Mouse (Mus musculus) heart, embryonic 12.5 days (tissue): ENCODE results near the gene Ten1. TPM values are rescaled to one million over a fixed set of nuclear protein-coding genes. Genes with fewer than 3 reads are reported as not detected.

Experiments
- ATAC-seq: fragments of 200-750 bp; cut with Nextera tagmentation; 2 replicates; pipeline ENCODE4 v1.8.0; 2017; ENCODE audit warnings: moderate TSS enrichment, moderate library complexity; ENCODE audit not compliant: insufficient number of reproducible peaks, low FRiP score
- H3K27ac ChIP-seq: fragments of 300-500 bp; sonication (generic); 2 replicates; pipeline ENCODE4 v1.5.1; 2016; ENCODE audit warnings: mild to moderate bottlenecking, moderate library complexity; ENCODE audit not compliant: poor library complexity, severe bottlenecking
- H3K27me3 ChIP-seq: fragments of 300-500 bp; sonication (generic); replicated peaks from 2 replicates; pipeline ENCODE4 v1.6.1; 2016; ENCODE audit warnings: mild to moderate bottlenecking, moderate library complexity
- H3K36me3 ChIP-seq: fragments of 300-500 bp; sonication (generic); 2 replicates; pipeline ENCODE4 v1.6.1; 2016; ENCODE audit warnings: mild to moderate bottlenecking, moderate library complexity
- H3K4me1 ChIP-seq: fragments of 300-500 bp; sonication (generic); replicated peaks from 2 replicates; pipeline ENCODE4 v1.6.1; 2016; ENCODE audit warnings: mild to moderate bottlenecking
- H3K4me2 ChIP-seq: fragments of 300-500 bp; sonication (generic); 2 replicates; pipeline ENCODE4 v1.6.1; 2016; ENCODE audit warnings: mild to moderate bottlenecking, moderate library complexity
- H3K4me3 ChIP-seq: fragments of 300-500 bp; sonication (generic); 2 replicates; pipeline ENCODE4 v1.5.1; 2016; ENCODE audit warnings: mild to moderate bottlenecking
- H3K9ac ChIP-seq: fragments of 300-500 bp; sonication (generic); 2 replicates; pipeline ENCODE4 v1.6.1; 2016; ENCODE audit warnings: mild to moderate bottlenecking, moderate library complexity
- H3K9me3 ChIP-seq: fragments of 300-500 bp; sonication (generic); replicated peaks from 2 replicates; pipeline ENCODE4 v1.6.1; 2016; ENCODE audit warnings: mild to moderate bottlenecking, moderate library complexity
- WGBS: fragments of 180-500 bp; shearing (Covaris S2); methylation state at CpG from one replicate; pipeline ENCODE4 v1.1.7; 2016; 5-methylcytosine and 5-hydroxymethylcytosine counted together
- polyA plus RNA-seq: library from polyadenylated mRNA; unstranded; fragments of >200 nt; fragmentation: Nextera tagmentation; extraction: Ambion mirVana; gene quantifications from 2 replicates; pipeline ENCODE4 v1.2.1, GENCODE M21; 2016

Ten1 gene
- polyA plus RNA-seq, 1 experiment from 2014 or later: 75.5 TPM

DNA sequence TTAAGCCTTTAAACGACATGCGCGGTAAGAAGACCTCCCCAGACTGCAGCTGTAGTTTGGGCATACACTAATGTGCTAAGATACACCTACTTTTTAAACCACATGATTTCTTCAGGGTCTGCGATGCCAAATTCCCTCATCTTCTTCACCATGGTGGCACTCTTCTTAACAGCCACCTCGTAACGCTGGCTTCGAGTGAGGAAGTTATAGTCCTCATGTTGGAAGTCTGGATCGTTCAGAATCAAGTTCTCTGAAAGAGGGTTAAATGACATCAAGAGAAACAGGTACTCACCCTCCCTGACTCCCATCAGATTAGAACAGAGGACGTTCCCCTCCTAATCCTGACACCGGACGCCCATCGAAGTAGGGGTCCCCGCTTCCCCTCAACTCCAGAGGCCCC, 523 bp upstream of the Ten1 start:
- peaks cover 12% of the 10 kb centered on the region for H3K4me1 ChIP-seq
- H3K9me3 ChIP-seq: no peaks in the 10 kb centered on the region
- no peaks in the 10 kb centered on the region for H3K27me3 ChIP-seq
- H3K36me3 ChIP-seq: peaks cover 13% of the 10 kb centered on the region
- H3K4me3 ChIP-seq: peak overlapping the region; percentile 86
- H3K27ac ChIP-seq: peak overlapping the region; percentile 95
- H3K4me2 ChIP-seq: peak overlapping the region; percentile 94
- ATAC-seq: no peak
- peak overlapping the region; percentile 93 for H3K9ac ChIP-seq
- WGBS: 21% methylated on average over 13 of the region's 13 CpGs

DNA sequence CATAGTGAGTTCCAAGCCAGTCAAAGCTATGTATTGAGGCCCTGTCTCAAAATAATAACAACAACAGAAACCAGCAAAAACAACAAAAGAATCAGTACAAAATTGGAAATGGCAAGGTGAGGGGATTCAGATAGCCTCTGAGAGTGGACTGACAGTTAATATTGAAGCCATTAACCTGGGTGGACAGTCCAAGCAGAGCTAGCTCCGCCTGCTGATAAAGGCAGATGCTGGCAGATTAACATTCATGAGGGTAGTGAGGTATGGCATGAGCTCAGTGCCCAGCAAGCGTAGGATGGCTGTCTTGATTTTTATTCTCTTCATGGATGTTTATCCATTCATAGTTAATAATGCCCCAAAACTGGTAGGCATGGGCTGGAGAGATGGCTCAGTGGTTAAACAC, 2.5 kb downstream of the Ten1 start:
- Histone ChIP-seq H3K27me3 (no peaks in the 10 kb centered on the region), H3K36me3 (peaks cover 30% of the 10 kb centered on the region), H3K9ac (no peak overlapping the region), H3K4me2 (no peak overlapping the region), H3K27ac (no peak overlapping the region), H3K4me3 (no peak overlapping the region), H3K4me1 (peaks cover 3% of the 10 kb centered on the region), H3K9me3 (no peaks in the 10 kb centered on the region)
- 84% methylated on average over 2 of the region's 2 CpGs for WGBS
- no peak for ATAC-seq

DNA sequence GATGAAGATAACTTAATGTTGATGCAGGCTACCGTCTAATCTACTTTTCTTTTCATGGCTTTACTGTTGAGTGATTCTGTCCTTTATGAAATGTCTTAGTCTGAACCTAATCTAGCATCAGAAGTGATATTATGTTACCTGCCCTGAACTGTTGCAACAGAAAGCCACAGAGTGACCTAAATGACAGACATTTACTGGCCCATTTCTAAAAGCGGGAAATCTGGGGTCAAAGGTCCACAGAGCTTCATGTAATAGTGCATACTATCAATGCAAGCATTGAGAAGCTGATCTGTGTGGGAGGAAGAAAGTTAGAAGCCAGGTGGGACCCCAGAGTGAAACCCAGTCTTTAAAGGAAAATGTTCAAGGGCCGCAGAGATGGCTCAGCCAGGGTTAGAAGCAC, 4.5 kb downstream of the Ten1 start:
- Histone ChIP-seq H3K27me3 (no peaks in the 10 kb centered on the region), H3K36me3 (peaks cover 32% of the 10 kb centered on the region), H3K9me3 (no peaks in the 10 kb centered on the region), H3K9ac (no peak overlapping the region), H3K4me3 (no peak overlapping the region), H3K4me1 (peaks cover 3% of the 10 kb centered on the region; the same call in 1 of the 2 replicates), H3K4me2 (no peak overlapping the region), H3K27ac (no peak overlapping the region)
- 90% methylated on average over 3 of the region's 3 CpGs for WGBS
- ATAC-seq: no peak

DNA sequence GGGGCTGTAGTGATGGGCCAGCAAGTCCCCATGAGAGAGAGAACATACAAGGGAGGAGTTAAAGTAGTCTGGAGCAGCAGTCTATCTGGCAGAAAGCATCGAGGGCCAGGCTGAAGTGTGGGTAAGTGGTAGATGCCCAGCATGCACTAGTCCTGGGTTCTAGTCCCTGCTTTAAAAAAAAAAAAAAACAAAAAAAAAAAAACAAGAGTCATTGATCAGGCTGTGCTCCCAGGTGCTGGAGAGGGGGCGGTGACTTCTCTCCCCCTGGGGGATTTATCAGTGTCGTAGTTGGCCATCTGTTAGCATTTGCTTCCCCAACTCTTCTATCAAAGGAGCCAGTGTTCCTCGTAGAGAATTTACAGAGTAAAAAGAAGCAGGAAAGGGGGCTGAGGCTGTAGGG, 8.0 kb downstream of the Ten1 start:
- H3K9ac ChIP-seq: no peak overlapping the region
- 57% methylated on average over 4 of the region's 4 CpGs for whole genome bisulfite sequencing

DNA sequence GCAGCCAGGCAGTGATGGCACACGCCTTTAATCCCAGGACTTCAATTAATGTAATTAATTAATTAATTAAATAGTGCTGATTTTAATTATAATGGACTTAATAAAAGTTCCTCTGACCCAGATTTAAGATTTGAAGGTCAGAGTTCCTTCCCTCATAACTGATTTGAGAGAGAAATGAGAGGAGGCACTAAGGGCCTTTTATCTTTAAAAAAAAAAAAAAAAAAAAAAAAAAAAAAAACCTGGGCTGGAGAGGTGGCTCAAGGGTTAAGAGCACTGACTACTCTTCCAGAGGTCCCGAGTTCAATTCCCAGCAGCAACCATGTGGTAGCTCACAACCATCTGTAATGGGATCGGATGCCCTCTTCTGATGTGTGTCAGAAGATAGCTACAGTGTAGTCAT, 10.0 kb downstream of the Ten1 start:
- Histone ChIP-seq H3K4me1 (no peaks in the 10 kb centered on the region), H3K9me3 (no peaks in the 10 kb centered on the region), H3K4me3 (no peak overlapping the region), H3K27me3 (no peaks in the 10 kb centered on the region), H3K4me2 (no peak overlapping the region), H3K36me3 (peaks cover 38% of the 10 kb centered on the region), H3K9ac (no peak overlapping the region), H3K27ac (no peak overlapping the region)
- 85% methylated on average over 3 of the region's 3 CpGs for WGBS
- no peak for ATAC-seq

More for the DNA sequence above, 8.0 kb downstream of the Ten1 start:
- no peak overlapping the region for H3K4me2 ChIP-seq
- H3K27me3 ChIP-seq: no peaks in the 10 kb centered on the region
- H3K27ac ChIP-seq: no peak overlapping the region
- H3K4me1 ChIP-seq: no peaks in the 10 kb centered on the region
- no peaks in the 10 kb centered on the region for H3K9me3 ChIP-seq
- no peak for ATAC-seq
- H3K36me3 ChIP-seq: peaks cover 36% of the 10 kb centered on the region
- H3K4me3 ChIP-seq: no peak overlapping the region

DNA sequence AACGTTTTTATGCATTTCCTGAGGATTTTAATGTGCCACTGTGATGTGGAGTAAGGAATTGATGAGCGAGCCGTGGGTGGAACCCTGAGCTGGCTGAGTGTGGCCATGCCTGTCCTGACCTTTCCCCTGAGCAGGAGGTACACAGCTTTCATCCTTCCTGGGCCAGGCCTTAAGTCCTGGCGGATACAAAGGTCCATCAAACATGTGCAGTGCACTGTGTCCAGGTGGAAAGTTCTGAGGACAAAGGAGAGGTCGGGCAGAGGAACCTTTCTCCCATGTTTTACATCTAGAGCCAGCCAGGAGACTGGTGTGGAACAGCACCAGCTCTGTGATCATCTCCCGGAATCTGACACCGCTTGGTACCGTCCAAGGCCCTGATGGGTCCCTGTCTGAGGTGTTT, 10.6 kb downstream of the Ten1 start:
- no peak overlapping the region for H3K4me2 ChIP-seq
- H3K9me3 ChIP-seq: no peaks in the 10 kb centered on the region
- H3K4me3 ChIP-seq: no peak overlapping the region
- no peaks in the 10 kb centered on the region for H3K4me1 ChIP-seq
- 80% methylated on average over 8 of the region's 8 CpGs for WGBS
- no peak overlapping the region for H3K27ac ChIP-seq
- no peak overlapping the region for H3K9ac ChIP-seq
- H3K36me3 ChIP-seq: peaks cover 38% of the 10 kb centered on the region
- H3K27me3 ChIP-seq: no peaks in the 10 kb centered on the region
- ATAC-seq: no peak

DNA sequence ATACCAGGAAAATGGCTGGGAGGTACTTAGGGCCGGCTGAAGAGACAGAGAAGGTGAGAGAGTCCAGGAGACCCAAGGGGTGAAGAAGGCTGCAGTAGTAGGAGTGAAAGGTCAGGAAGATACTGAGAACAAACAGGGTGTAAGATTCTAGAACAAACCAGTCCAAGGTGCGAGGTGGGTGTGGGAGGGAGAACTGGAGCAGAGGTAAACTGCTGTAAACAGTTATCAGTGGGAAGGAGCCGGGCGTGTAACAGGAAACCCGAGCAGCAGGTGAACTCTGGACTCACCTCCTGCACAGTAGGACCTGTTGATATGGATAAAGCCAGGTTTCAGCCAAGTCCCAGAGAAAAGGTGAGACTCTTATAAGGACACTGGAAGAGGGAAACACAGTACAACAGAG, 12.0 kb downstream of the Ten1 start:
- Histone ChIP-seq H3K4me3 (no peak overlapping the region), H3K4me2 (no peak overlapping the region), H3K36me3 (peaks cover 28% of the 10 kb centered on the region), H3K27ac (no peak overlapping the region), H3K4me1 (no peaks in the 10 kb centered on the region), H3K27me3 (no peaks in the 10 kb centered on the region), H3K9me3 (no peaks in the 10 kb centered on the region), H3K9ac (no peak overlapping the region)
- WGBS: 70% methylated on average over 5 of the region's 5 CpGs
- no peak for ATAC-seq

DNA sequence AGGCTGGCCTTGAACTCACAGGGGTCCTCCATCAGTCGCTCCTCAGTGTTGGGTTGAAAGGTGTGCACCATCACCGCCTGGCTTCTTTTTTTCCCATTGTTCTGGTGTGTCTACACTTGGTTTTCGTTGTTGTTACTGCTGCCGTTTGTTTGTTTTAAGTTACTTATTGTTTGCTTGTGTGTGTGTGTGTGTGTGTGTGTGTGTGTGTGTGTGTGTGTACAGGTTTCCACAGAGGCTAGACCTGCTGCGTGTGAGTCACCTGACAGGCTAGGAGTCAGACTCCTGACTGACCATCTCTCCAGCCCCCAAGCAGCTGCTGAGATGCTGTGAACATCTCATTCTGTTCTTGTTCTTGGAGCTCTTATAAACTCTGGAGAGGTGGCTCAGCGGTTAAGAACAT, 14.2 kb downstream of the Ten1 start:
- no peak for ATAC-seq
- H3K27me3 ChIP-seq: no peaks in the 10 kb centered on the region
- H3K36me3 ChIP-seq: peaks cover 9% of the 10 kb centered on the region
- WGBS: 88% methylated on average over 6 of the region's 6 CpGs
- H3K9ac ChIP-seq: no peak overlapping the region
- no peaks in the 10 kb centered on the region for H3K4me1 ChIP-seq
- H3K27ac ChIP-seq: no peak overlapping the region
- H3K4me2 ChIP-seq: no peak overlapping the region
- no peak overlapping the region for H3K4me3 ChIP-seq
- no peaks in the 10 kb centered on the region for H3K9me3 ChIP-seq

DNA sequence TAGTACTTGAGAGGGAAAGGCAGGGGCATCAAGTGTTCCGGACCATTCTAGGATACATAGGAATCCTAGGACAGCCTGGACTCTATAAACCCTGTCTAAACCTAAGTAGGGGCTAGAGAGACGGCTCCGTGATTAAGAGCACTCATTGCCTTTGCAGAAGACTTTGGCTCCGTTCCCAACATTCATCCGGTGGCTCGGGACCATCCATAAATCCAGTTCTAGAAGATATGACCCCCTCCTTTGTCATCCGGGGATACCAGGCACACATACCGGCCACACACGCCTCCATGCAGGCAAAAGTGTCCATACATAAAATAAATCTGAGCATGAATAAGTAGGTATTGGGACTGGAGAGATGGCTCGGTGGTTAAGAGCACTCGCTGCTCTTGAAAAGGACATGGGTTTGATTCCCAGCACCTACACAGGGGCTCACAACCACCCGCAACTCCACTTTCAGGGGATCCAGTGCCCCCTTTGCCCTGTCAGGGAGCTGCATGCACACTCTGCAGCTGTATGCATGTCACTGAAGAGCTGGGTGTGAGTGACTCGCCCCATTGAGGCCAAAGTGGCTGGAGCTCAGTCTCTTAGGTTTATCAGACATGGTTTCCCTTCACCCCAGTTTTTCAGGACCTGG, 15.3 kb downstream of the Ten1 start:
- Histone ChIP-seq H3K4me1 (peaks cover 11% of the 10 kb centered on the region), H3K36me3 (peaks cover 7% of the 10 kb centered on the region), H3K4me3 (no peak overlapping the region), H3K9ac (no peak overlapping the region), H3K4me2 (no peak overlapping the region), H3K27ac (no peak overlapping the region), H3K9me3 (no peaks in the 10 kb centered on the region), H3K27me3 (no peaks in the 10 kb centered on the region)
- ATAC-seq: no peak
- 86% methylated on average over 13 of the region's 13 CpGs for WGBS

DNA sequence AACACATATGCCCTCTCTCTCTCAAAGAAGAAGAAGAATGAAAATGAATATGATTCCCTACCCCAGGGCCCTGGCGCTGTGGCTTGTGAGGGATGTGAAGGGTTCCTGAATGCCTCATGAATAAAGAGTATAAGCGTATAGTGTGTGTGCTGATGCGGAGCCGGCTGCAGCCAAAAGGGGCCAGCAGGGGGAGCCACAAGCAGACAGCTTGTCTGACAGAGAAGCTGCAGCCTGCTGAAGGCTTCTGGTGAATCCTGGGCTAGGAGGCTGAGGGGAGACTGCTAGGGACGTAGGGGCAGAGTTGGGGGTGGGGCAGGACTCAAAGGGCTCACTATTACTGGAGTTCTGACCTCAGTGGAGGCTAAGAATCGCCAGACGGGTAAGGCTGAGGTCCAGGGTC, 16.5 kb downstream of the Ten1 start:
- Histone ChIP-seq H3K9ac (no peak overlapping the region), H3K27ac (no peak overlapping the region), H3K4me1 (peaks cover 22% of the 10 kb centered on the region), H3K9me3 (no peaks in the 10 kb centered on the region), H3K27me3 (no peaks in the 10 kb centered on the region), H3K36me3 (peaks cover 6% of the 10 kb centered on the region), H3K4me2 (no peak overlapping the region), H3K4me3 (no peak overlapping the region)
- ATAC-seq: no peak
- 77% methylated on average over 7 of the region's 7 CpGs for WGBS

DNA sequence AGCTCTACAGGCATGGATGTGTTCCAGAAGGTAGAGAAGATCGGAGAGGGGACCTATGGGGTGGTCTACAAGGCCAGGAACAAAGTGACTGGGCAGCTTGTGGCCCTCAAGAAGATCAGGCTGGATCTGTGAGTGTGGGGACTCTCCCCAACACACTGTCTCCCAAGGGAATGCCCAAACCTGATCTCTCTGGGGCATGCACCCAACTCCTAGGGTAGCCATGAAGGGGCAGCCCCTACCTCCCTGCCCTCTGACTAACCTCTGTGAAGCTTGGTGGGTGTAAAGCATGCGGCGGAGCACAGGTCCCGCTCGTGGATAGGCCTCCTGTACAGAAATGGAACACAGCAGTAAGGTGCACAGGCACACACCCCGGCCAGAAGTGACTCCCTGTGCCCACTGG, 17.3 kb downstream of the Ten1 start:
- no peak overlapping the region for H3K4me3 ChIP-seq
- peaks cover 22% of the 10 kb centered on the region for H3K4me1 ChIP-seq
- 89% methylated on average over 6 of the region's 6 CpGs for WGBS
- no peak for ATAC-seq
- no peak overlapping the region for H3K4me2 ChIP-seq
- H3K36me3 ChIP-seq: peaks cover 6% of the 10 kb centered on the region
- no peak overlapping the region for H3K9ac ChIP-seq
- H3K27ac ChIP-seq: no peak overlapping the region
- no peaks in the 10 kb centered on the region for H3K9me3 ChIP-seq
- H3K27me3 ChIP-seq: peaks cover 6% of the 10 kb centered on the region

DNA sequence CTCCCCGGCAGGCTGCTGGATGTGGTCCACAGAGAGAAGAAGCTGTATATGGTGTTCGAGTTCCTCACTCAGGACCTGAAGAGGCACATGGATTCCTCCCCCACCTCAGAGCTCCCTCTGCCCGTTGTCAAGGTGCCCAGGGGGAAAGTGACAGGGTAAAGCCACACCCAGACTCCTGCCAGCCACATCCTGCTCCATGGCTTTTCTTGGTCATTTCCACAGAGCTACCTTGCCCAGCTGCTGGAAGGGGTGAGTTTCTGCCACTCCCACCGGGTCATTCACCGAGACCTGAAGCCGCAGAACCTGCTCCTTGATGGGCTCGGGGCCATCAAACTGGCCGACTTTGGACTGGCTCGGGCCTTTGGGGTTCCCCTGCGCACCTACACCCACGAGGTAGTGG, 17.9 kb downstream of the Ten1 start:
- Histone ChIP-seq H3K4me2 (no peak overlapping the region), H3K27ac (no peak overlapping the region), H3K4me1 (peaks cover 22% of the 10 kb centered on the region), H3K9ac (no peak overlapping the region), H3K27me3 (peaks cover 11% of the 10 kb centered on the region), H3K4me3 (no peak overlapping the region), H3K9me3 (peaks cover 6% of the 10 kb centered on the region), H3K36me3 (peaks cover 6% of the 10 kb centered on the region)
- ATAC-seq: no peak
- 82% methylated on average over 11 of the region's 11 CpGs for WGBS
